Mouse (Mus musculus): ENCODE results near the gene Cacna1c. TPM values are rescaled to one million over a fixed set of nuclear protein-coding genes. Genes with fewer than 3 reads are reported as not detected.

Gene Cacna1c
- total RNA-seq, 2 experiments from 2014 or later, result 72.7 to 76.0 TPM

Other genes starting within 250 kb of the Cacna1c start
- gene Dcp1b, start 21.2 kb downstream of the Cacna1c start, total RNA-seq (2021), result 10 to 100 TPM; 16.4 to 22.6 TPM
- 1 to 10 TPM; 1.1 to 2.0 TPM for gene Cacna2d4, start 40.1 kb upstream of the Cacna1c start, total RNA-seq (2021)
- 10 to 100 TPM; 22.1 to 23.2 TPM for gene Lrtm2, start 134.3 kb upstream of the Cacna1c start, total RNA-seq (2021)
- gene Adipor2, start 221.3 kb upstream of the Cacna1c start, total RNA-seq (2021), result 10 to 100 TPM; 38.4 to 41.3 TPM